Mouse (Mus musculus): ENCODE results near the gene Mogat2.

- TF ChIP-seq CTCF (IDR thresholded peaks at IDR 0.05): no peak
- TF ChIP-seq EP300 (IDR thresholded peaks at IDR 0.05): no peak
Measured at GRCm38 (mm10) chr7:99169717-99170403, 68.6 kb downstream of the Mogat2 start.
